18 mouse cellular contexts compared by ENCODE assay signal in genomic region chr2:61759234-61759855, GRCm38 (mm10). TPM values are rescaled to one million over a fixed set of nuclear protein-coding genes. Genes with fewer than 3 reads are reported as not detected.
"Had no signal": no experiment of that assay in that cellular context is flagged by ENCODE, and none has a peak within 500 bp of the region (broad histone marks: within the 10 kb centered on the region; RNA-seq: fewer than 3 reads in every experiment).

No protein-coding gene starts in this region.

- H3K36me3 ChIP-seq: limb, embryonic 15.5 days; midbrain, embryonic 15.5 days; neural tube, embryonic 12.5 days; stomach, embryonic 15.5 days had no signal

- H3K9me3 ChIP-seq: limb, embryonic 15.5 days; midbrain, embryonic 15.5 days; neural tube, embryonic 12.5 days; stomach, embryonic 15.5 days had no signal

- DNase-seq: kidney, adult 11 months; kidney, adult 9 months; kidney, postnatal 36 days; layer of hippocampus, adult 9-11 months; layer of hippocampus, postnatal 36 days; lung, embryonic 14.5 days; lung, postnatal 10 days; right cerebral cortex, postnatal 4 days; spleen, adult 18-20 months; thymus, adult 2 months; thymus, postnatal 25 days had no signal

- H3K27me3 ChIP-seq: limb, embryonic 15.5 days; midbrain, embryonic 15.5 days; neural tube, embryonic 12.5 days; stomach, embryonic 15.5 days had no signal

- H3K9ac ChIP-seq: limb, embryonic 15.5 days; lung, embryonic 14.5 days; midbrain, embryonic 15.5 days; neural tube, embryonic 12.5 days; stomach, embryonic 15.5 days had no signal

- H3K27ac ChIP-seq: kidney, postnatal 0 days; limb, embryonic 15.5 days; macrophage; midbrain, embryonic 15.5 days; neural tube, embryonic 12.5 days; stomach, embryonic 15.5 days had no signal

- ATAC-seq: midbrain, embryonic 15.5 days had no signal

- H3K4me2 ChIP-seq: limb, embryonic 15.5 days; lung, embryonic 14.5 days; midbrain, embryonic 15.5 days; neural tube, embryonic 12.5 days; stomach, embryonic 15.5 days had no signal

- H3K4me3 ChIP-seq: limb, embryonic 15.5 days; midbrain, embryonic 15.5 days; neural tube, embryonic 12.5 days; stomach, embryonic 15.5 days had no signal

- H3K4me1 ChIP-seq: limb, embryonic 15.5 days; midbrain, embryonic 15.5 days; neural tube, embryonic 12.5 days; stomach, embryonic 15.5 days had no signal

RNA-seq across cellular contexts. Expression of gene Tbr1, which starts 43.4 kb away (rescaled TPM):
- total RNA-seq: monocyte, adult 5-6 weeks had no signal
- polyA plus RNA-seq: macrophage; stomach, embryonic 15.5 days had no signal
